Mouse (Mus musculus) stomach, embryonic 16.5 days (tissue): ENCODE results near the gene Gpc1. TPM values are rescaled to one million over a fixed set of nuclear protein-coding genes. Genes with fewer than 3 reads are reported as not detected.

ENCODE experiments used
- ATAC-seq: fragments of 200-750 bp; cut with Nextera tagmentation; 2 replicates; pipeline ENCODE4 v1.8.0; 2017; ENCODE audit warnings: moderate number of reproducible peaks, moderate TSS enrichment; ENCODE audit not compliant: insufficient read depth, low FRiP score
- H3K27ac ChIP-seq: fragments of 300-500 bp; sonication (generic); 2 replicates; pipeline ENCODE4 v1.5.1; 2014; ENCODE audit warnings: low read length
- H3K27me3 ChIP-seq: fragments of 300-500 bp; sonication (generic); 2 replicates; pipeline ENCODE4 v1.6.1; 2014; ENCODE audit warnings: low read length, control low read depth, mixed read lengths; ENCODE audit not compliant: control insufficient read depth, insufficient read depth
- H3K36me3 ChIP-seq: fragments of 300-500 bp; sonication (generic); 2 replicates; pipeline ENCODE4 v1.6.1; 2014; ENCODE audit warnings: low read length; ENCODE audit not compliant: control insufficient read depth, insufficient read depth
- H3K4me1 ChIP-seq: fragments of 300-500 bp; sonication (generic); 2 replicates; pipeline ENCODE4 v1.6.1; 2014; ENCODE audit warnings: low read length, control low read depth, mixed read lengths; ENCODE audit not compliant: control insufficient read depth, insufficient read depth
- H3K4me2 ChIP-seq: fragments of 300-500 bp; sonication (generic); 2 replicates; pipeline ENCODE4 v1.6.1; 2014; ENCODE audit warnings: low read depth, low read length, mixed read lengths
- H3K4me3 ChIP-seq: fragments of 300-500 bp; sonication (generic); replicated peaks from 2 replicates; pipeline ENCODE4 v1.5.1; 2014; ENCODE audit warnings: mild to moderate bottlenecking, low read length
- H3K9ac ChIP-seq: fragments of 300-500 bp; sonication (generic); 2 replicates; pipeline ENCODE4 v1.6.1; 2014; ENCODE audit warnings: low read length
- H3K9me3 ChIP-seq: fragments of 300-500 bp; sonication (generic); replicated peaks from 2 replicates; pipeline ENCODE4 v1.6.1; 2016; ENCODE audit warnings: low read length, control low read depth; ENCODE audit not compliant: control insufficient read depth
- WGBS: fragments of 180-500 bp; shearing (Covaris S2); extraction: QIAGEN DNeasy Blood & Tissue Kit; methylation state at CpG from one replicate; pipeline ENCODE4 v1.1.7; 2014; 5-methylcytosine and 5-hydroxymethylcytosine counted together
- microRNA counts: library from miRNA; unstranded; fragments of <30 nt; microRNA quantifications from one replicate; lab custom pipeline; 2016
- microRNA-seq: library from miRNA; unstranded; fragments of <30 nt; microRNA quantifications from one replicate; pipeline ENCODE4, GENCODE M21; 2016
- polyA plus RNA-seq: library from polyadenylated mRNA; unstranded; fragments of >200 nt; fragmentation: Nextera tagmentation; extraction: Ambion mirVana; gene quantifications from 2 replicates; pipeline ENCODE4 v1.2.1, GENCODE M21; 2015

The Gpc1 gene
- polyA plus RNA-seq, 1 experiment from 2014 or later = 39.3 TPM

DNA sequence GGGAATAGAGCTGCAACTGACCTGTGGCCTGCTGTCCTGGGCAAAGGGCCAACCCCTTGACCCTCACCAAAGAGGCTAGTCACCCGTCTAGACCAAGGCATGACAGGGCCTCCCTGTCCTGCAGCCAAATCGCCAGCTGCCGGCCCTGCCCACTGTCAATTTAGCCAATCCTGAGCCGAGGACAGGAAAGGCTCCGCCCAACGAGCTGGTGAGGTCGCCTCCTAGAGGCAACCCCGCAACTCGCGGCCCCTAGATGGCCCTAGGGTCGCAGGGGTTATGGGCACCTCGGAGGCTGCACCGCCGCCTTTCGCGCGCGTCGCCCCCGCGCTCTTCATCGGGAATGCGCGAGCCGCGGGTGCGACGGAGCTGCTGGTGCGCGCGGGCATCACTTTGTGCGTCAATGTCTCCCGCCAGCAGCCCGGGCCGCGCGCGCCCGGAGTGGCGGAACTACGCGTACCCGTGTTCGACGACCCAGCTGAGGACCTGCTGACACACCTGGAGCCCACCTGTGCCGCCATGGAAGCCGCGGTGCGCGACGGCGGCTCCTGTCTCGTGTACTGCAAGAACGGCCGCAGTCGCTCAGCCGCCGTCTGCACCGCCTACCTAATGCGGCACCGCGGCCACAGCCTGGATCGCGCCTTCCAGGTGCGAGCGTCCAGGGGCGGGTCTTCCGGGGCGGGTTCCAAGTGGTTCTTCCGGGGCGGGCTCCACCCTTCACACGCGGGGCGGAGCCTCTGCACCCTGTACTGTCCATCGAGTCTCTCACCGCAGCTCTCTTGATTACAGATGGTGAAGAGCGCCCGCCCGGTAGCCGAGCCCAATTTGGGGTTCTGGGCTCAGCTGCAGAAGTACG is 75.6 kb downstream of the Gpc1 start, which contains the start of gene Dusp28:
Gene Dusp28 (plus strand): TSS at position 203 of the 853 bp plus-strand sequence.
- Histone ChIP-seq H3K4me1 (peaks cover 29% of the 10 kb centered on the region), H3K9ac (peak within 1 kb of the TSS; percentile 84), H3K9me3 (no peaks in the 10 kb centered on the region), H3K4me3 (peak within 1 kb of the TSS; percentile 80), H3K27me3 (no peaks in the 10 kb centered on the region; the same call in 1 of the 2 replicates), H3K27ac (peak within 1 kb of the TSS; percentile 95), H3K4me2 (peak within 1 kb of the TSS; percentile 80), H3K36me3 (no peaks in the 10 kb centered on the region)
- WGBS = under 1% methylated on average over 81 of the region's 81 CpGs
- ATAC-seq = peak; percentile 89

DNA sequence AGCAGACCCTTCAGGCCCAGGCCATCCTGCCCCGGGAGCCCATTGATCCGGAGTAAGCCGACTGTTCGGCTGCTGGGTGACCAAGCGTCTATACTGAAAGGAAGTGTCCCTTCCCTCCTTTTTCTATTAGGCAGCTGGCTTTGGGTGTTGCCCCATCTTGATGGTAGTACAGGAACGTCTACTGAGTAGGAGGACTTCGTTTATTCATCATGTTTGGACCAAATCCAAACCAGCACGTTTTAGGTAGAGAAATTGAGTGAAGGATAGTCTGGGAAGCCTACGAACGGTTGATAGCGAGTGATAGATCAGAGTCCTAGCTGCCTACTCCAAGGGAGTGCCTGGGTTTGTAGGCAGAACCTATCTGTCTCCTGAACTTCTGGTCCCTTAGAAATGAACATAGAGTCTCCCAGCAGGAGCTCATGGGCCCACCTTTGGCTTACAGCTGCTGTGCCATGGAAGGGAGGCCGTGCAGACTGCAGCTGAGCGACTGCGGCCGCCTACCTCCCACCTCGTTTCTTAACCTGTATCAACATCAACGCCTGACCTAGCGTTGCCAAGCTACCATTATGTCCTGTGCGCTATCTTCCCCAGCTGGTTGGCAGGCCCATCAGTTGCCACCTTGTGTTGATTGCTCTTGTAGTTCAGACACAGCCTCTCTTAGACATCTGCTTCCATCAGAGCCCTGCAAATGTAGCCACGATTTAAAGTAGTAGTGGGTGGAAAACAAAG is 76.4 kb downstream of the Gpc1 start:
- peak overlapping the region; percentile 80 for H3K4me2 ChIP-seq
- no peaks in the 10 kb centered on the region for H3K9me3 ChIP-seq
- H3K27me3 ChIP-seq = no peaks in the 10 kb centered on the region; the same call in 1 of the 2 replicates
- WGBS = 40% methylated on average over 20 of the region's 20 CpGs
- H3K27ac ChIP-seq = peak overlapping the region; percentile 77
- no peak for ATAC-seq
- H3K4me1 ChIP-seq = peaks cover 33% of the 10 kb centered on the region
- H3K36me3 ChIP-seq = no peaks in the 10 kb centered on the region
- H3K4me3 ChIP-seq = peak overlapping the region; percentile 80
- peak overlapping the region; percentile 84 for H3K9ac ChIP-seq

DNA sequence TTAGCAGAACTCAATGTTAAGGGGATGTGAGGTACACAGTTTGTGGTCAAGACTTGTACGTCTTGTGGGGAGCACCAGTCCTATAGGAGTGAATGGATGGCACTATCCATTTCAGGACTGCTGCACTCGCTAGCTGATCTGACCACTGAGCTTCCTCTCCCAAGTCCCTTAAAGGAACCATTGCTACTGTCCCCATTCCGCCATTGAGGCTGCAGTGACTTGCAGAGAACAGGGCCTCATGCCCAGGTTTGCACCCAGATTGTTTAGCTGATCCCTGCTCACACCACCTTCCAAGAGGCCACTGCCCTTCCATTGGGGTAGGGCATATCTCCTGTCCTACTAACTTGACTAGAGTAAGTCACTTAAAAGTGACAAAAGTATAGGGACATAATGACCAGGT is 77.2 kb downstream of the Gpc1 start:
- 88% methylated on average over 3 of the region's 3 CpGs for WGBS
- no peaks in the 10 kb centered on the region; the same call in 1 of the 2 replicates for H3K27me3 ChIP-seq
- no peak overlapping the region for H3K9ac ChIP-seq
- H3K4me1 ChIP-seq = peaks cover 29% of the 10 kb centered on the region
- H3K9me3 ChIP-seq = no peaks in the 10 kb centered on the region
- no peak overlapping the region for H3K27ac ChIP-seq
- H3K36me3 ChIP-seq = no peaks in the 10 kb centered on the region
- H3K4me3 ChIP-seq = no peak overlapping the region
- H3K4me2 ChIP-seq = no peak overlapping the region
- no peak for ATAC-seq

DNA sequence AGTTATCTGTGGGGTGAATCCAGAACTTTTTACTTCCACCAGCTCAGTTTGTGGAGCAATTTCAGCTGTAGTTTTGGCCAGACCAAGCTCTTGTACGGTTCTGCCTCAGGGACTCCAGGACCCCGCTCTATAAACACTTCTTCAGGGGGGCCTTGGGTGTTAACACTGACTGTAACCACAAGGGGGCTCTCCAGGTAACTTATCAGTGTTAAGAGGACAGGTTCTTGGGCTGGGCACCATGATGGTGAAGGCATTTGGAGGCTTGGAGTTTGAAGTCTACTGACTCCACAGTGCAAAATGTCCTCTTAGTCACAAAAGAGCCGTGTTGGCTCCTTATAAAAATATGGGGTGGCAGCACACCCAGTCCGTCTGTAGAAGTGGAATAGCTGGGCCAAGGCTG is 77.6 kb downstream of the Gpc1 start:
- H3K9me3 ChIP-seq = no peaks in the 10 kb centered on the region
- no peak overlapping the region for H3K9ac ChIP-seq
- H3K27ac ChIP-seq = no peak overlapping the region
- WGBS = 61% methylated on average over 4 of the region's 4 CpGs
- no peaks in the 10 kb centered on the region; the same call in 1 of the 2 replicates for H3K27me3 ChIP-seq
- no peak for ATAC-seq
- peaks cover 29% of the 10 kb centered on the region for H3K4me1 ChIP-seq
- H3K36me3 ChIP-seq = no peaks in the 10 kb centered on the region
- no peak overlapping the region for H3K4me2 ChIP-seq
- no peak overlapping the region for H3K4me3 ChIP-seq

MicroRNAs encoded within 50 kb of the gene (microRNA counts, 519-probe panel; counts per million panel counts)
- 3,124 counts per million, percentile 72 among the panel's probes with 10 or more counts for microRNA mmu-miR-149 (lab: Ali Mortazavi, UCI)

Small RNA genes within 50 kb of the gene (microRNA-seq; reads per million reads assigned to microRNA genes)
- gene Mir149 = 4,353 reads per million, percentile 90 among the genes with 10 or more reads in this experiment

Other genes starting within 250 kb of the Gpc1 start
- not detected in 2 replicates for gene Olfr1412, start 245.9 kb upstream of the Gpc1 start, polyA plus RNA-seq
- gene Olfr1411, start 237.2 kb upstream of the Gpc1 start, polyA plus RNA-seq = not detected in 2 replicates
- gene Olfr1410, start 225.9 kb upstream of the Gpc1 start, polyA plus RNA-seq = not detected in 2 replicates
- gene Olfr12, start 213.9 kb upstream of the Gpc1 start, polyA plus RNA-seq = not detected in 2 replicates
- gene Cops9, start 189.7 kb upstream of the Gpc1 start, polyA plus RNA-seq = 335 and 376 TPM in 2 replicates
- 0.19 TPM in 1 of 2 replicates, not detected in the other for gene Otos, start 182.8 kb upstream of the Gpc1 start, polyA plus RNA-seq
- gene Ankmy1, start 71.3 kb downstream of the Gpc1 start, polyA plus RNA-seq = 0.23 and 0.42 TPM in 2 replicates
- gene Dusp28, start 75.3 kb downstream of the Gpc1 start, polyA plus RNA-seq = 11.4 and 11.9 TPM in 2 replicates
- 15.0 and 16.1 TPM in 2 replicates for gene Rnpepl1, start 79.1 kb downstream of the Gpc1 start, polyA plus RNA-seq
- 35.7 and 36.0 TPM in 2 replicates for gene Capn10, start 102.7 kb downstream of the Gpc1 start, polyA plus RNA-seq
- gene Gpr35, start 119.2 kb downstream of the Gpc1 start, polyA plus RNA-seq = 8.7 and 8.9 TPM in 2 replicates
- 11.4 and 15.0 TPM in 2 replicates for gene Aqp12, start 174.7 kb downstream of the Gpc1 start, polyA plus RNA-seq